Mouse (Mus musculus) kidney, adult 2 months (tissue): ENCODE data around the gene Zdhhc14.

Experiments used
- CTCF ChIP-seq: fragments of 200-500 bp; conservative IDR thresholded peaks from 2 replicates; pipeline ENCODE4 v1.5.1; 2011; ENCODE audit warnings: low read depth, mild to moderate bottlenecking, control low read depth, low read length, moderate library complexity, mixed read lengths; ENCODE audit not compliant: insufficient read depth, insufficient read length
- POLR2A ChIP-seq: fragments of 200-500 bp; IDR thresholded peaks from one replicate; pipeline ENCODE4 v1.6.1; 2011; ENCODE audit warnings: low read depth, low read length, control low read depth

GRCm38 (mm10) chr17:5536259-5537094 lies 44.1 kb downstream of the Zdhhc14 start:
- TF ChIP-seq CTCF (no peak), POLR2A (no peak)
